Mouse (Mus musculus): Measurements from ENCODE around the gene Asap2. TPM values are rescaled to one million over a fixed set of nuclear protein-coding genes. Genes with fewer than 3 reads are reported as not detected.

Asap2 gene
- total and polyA plus RNA-seq, 2 experiments, result 2.3 to 6.1 TPM

GRCm38 (mm10) chr12:21177123-21177698 is 187.0 kb downstream of the Asap2 start:
- TF ChIP-seq CTCF (IDR thresholded peaks at IDR 0.05; ENCODE audit: low read depth, low read length) (no peak), POLR2A (IDR thresholded peaks at IDR 0.05; ENCODE audit: extremely low read depth, insufficient read depth, low read length) (no peak)

DNA sequence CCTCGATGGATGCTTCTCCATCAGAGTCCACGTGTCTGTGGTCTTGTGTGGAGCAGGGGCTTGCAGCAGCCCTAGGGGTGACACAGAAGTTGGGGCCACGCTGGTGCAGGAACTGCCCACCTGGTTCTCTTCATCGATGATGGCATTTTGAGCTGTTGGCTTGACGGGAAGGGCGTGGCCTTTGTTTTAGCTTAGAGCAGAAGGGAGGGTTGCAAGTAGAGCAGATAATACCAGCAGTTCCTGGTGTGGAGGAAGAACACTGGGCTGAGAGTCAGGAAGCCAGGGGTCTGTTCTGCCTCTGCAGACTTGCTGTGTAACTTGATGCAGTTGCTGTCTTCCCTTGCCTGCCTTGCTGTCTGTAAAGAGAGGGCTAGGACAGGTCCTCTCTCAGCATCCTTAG is 189.8 kb downstream of the Asap2 start:
- no peaks in the 10 kb centered on the region; the same call in 1 of the 2 replicates for H3K79me2 ChIP-seq (ENCODE audit: control insufficient read depth, insufficient read depth, low read length)
- H3K9ac ChIP-seq (ENCODE audit: low read depth, low read length), result no peak overlapping the region
- 84% methylated on average over 6 of the region's 6 CpGs for WGBS
- H3K27ac ChIP-seq (replicated peaks; ENCODE audit: insufficient read depth, low read depth, low read length), result no peak overlapping the region
- no peaks in the 10 kb centered on the region for H3K27me3 ChIP-seq (ENCODE audit: control insufficient read depth, insufficient read depth, low read length)
- H3K36me3 ChIP-seq (ENCODE audit: control insufficient read depth, insufficient read depth, low read length), result no peaks in the 10 kb centered on the region
- no peak for DNase-seq (ENCODE audit: extremely low read depth, low read depth, low spot score)
- TF ChIP-seq POLR2A (IDR thresholded peaks at IDR 0.05; ENCODE audit: extremely low read depth, insufficient read depth, low read length) (no peak), CTCF (IDR thresholded peaks at IDR 0.05; ENCODE audit: low read depth, low read length) (no peak)
- no peak overlapping the region for H3K4me3 ChIP-seq (ENCODE audit: insufficient read depth, low read depth, low read length)
- peaks cover 11% of the 10 kb centered on the region for H3K4me1 ChIP-seq (ENCODE audit: control insufficient read depth, insufficient read depth, low read length)

More at GRCm38 (mm10) chr12:21177123-21177698, 187.0 kb downstream of the Asap2 start:
- Histone ChIP-seq H3K4me3 (ENCODE audit: insufficient read depth, low read depth, low read length) (no peak overlapping the region), H3K27ac (replicated peaks; ENCODE audit: insufficient read depth, low read depth, low read length) (no peak overlapping the region), H3K36me3 (ENCODE audit: control insufficient read depth, insufficient read depth, low read length) (no peaks in the 10 kb centered on the region), H3K9ac (ENCODE audit: low read depth, low read length) (no peak overlapping the region), H3K27me3 (ENCODE audit: control insufficient read depth, insufficient read depth, low read length) (no peaks in the 10 kb centered on the region), H3K4me1 (ENCODE audit: control insufficient read depth, insufficient read depth, low read length) (peaks cover 2% of the 10 kb centered on the region), H3K79me2 (ENCODE audit: control insufficient read depth, insufficient read depth, low read length) (no peaks in the 10 kb centered on the region; the same call in 1 of the 2 replicates)
- DNase-seq (ENCODE audit: extremely low read depth, low read depth, low spot score), result no peak

- TF ChIP-seq CTCF (IDR thresholded peaks at IDR 0.05; ENCODE audit: low read depth, low read length), result no peak
- TF ChIP-seq POLR2A (IDR thresholded peaks at IDR 0.05; ENCODE audit: extremely low read depth, insufficient read depth, low read length), result no peak
- peaks cover 11% of the 10 kb centered on the region for H3K4me1 ChIP-seq (ENCODE audit: control insufficient read depth, insufficient read depth, low read length)
- H3K79me2 ChIP-seq (ENCODE audit: control insufficient read depth, insufficient read depth, low read length), result no peaks in the 10 kb centered on the region; the same call in 1 of the 2 replicates
- H3K27ac ChIP-seq (replicated peaks; ENCODE audit: insufficient read depth, low read depth, low read length), result no peak overlapping the region
- H3K36me3 ChIP-seq (ENCODE audit: control insufficient read depth, insufficient read depth, low read length), result no peaks in the 10 kb centered on the region
- no peak overlapping the region for H3K4me3 ChIP-seq (ENCODE audit: insufficient read depth, low read depth, low read length)
- WGBS, result 89% methylated on average over 4 of the region's 4 CpGs
- no peak for DNase-seq (ENCODE audit: extremely low read depth, low read depth, low spot score)
- H3K9ac ChIP-seq (ENCODE audit: low read depth, low read length), result no peak overlapping the region
- no peaks in the 10 kb centered on the region for H3K27me3 ChIP-seq (ENCODE audit: control insufficient read depth, insufficient read depth, low read length)
Observed at GRCm38 (mm10) chr12:21182786-21183185, 192.5 kb downstream of the Asap2 start.

GRCm38 (mm10) chr12:21183321-21183720 is 193.1 kb downstream of the Asap2 start:
- TF ChIP-seq POLR2A (IDR thresholded peaks at IDR 0.05; ENCODE audit: extremely low read depth, insufficient read depth, low read length) (no peak), CTCF (IDR thresholded peaks at IDR 0.05; ENCODE audit: low read depth, low read length) (no peak)
- H3K4me1 ChIP-seq (ENCODE audit: control insufficient read depth, insufficient read depth, low read length), result peaks cover 11% of the 10 kb centered on the region
- DNase-seq (ENCODE audit: extremely low read depth, low read depth, low spot score), result peak; percentile 82
- no peaks in the 10 kb centered on the region; the same call in 1 of the 2 replicates for H3K79me2 ChIP-seq (ENCODE audit: control insufficient read depth, insufficient read depth, low read length)
- H3K4me3 ChIP-seq (ENCODE audit: insufficient read depth, low read depth, low read length), result no peak overlapping the region
- no peak overlapping the region for H3K9ac ChIP-seq (ENCODE audit: low read depth, low read length)
- H3K27me3 ChIP-seq (ENCODE audit: control insufficient read depth, insufficient read depth, low read length), result no peaks in the 10 kb centered on the region
- H3K27ac ChIP-seq (replicated peaks; ENCODE audit: insufficient read depth, low read depth, low read length), result peak overlapping the region; percentile 17; the same call in 1 of the 2 replicates
- no peaks in the 10 kb centered on the region for H3K36me3 ChIP-seq (ENCODE audit: control insufficient read depth, insufficient read depth, low read length)
- WGBS, result 22% methylated on average over 6 of the region's 6 CpGs

DNA sequence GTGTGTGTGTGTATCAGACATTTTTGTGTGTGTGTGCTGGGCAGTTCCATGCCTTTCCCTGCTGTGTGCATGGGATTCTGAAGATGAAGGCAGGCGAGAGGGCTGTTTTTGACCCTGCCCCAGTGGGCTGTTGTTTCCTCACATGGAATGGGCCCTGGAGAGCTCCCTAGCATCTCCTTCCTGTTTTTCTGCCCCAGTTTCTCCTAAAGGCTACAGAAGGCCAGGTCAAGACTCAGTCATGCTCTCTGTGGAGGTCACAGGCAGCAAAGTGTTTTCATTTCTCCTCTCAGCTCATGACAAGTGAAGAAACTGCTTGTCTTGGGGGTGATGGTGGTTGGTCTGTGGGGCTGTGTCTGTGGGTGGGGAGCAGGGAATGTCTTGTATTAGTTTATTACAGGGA is 195.9 kb downstream of the Asap2 start:
- H3K36me3 ChIP-seq (ENCODE audit: control insufficient read depth, insufficient read depth, low read length), result no peaks in the 10 kb centered on the region
- H3K27ac ChIP-seq (replicated peaks; ENCODE audit: insufficient read depth, low read depth, low read length), result no peak overlapping the region
- TF ChIP-seq POLR2A (IDR thresholded peaks at IDR 0.05; ENCODE audit: extremely low read depth, insufficient read depth, low read length), result no peak
- TF ChIP-seq CTCF (IDR thresholded peaks at IDR 0.05; ENCODE audit: low read depth, low read length), result no peak
- DNase-seq (ENCODE audit: extremely low read depth, low read depth, low spot score), result no peak
- H3K27me3 ChIP-seq (ENCODE audit: control insufficient read depth, insufficient read depth, low read length), result no peaks in the 10 kb centered on the region
- WGBS, result 88% methylated on average over 1 of the region's 1 CpGs
- H3K4me1 ChIP-seq (ENCODE audit: control insufficient read depth, insufficient read depth, low read length), result peaks cover 17% of the 10 kb centered on the region
- no peak overlapping the region for H3K9ac ChIP-seq (ENCODE audit: low read depth, low read length)
- H3K4me3 ChIP-seq (ENCODE audit: insufficient read depth, low read depth, low read length), result no peak overlapping the region
- H3K79me2 ChIP-seq (ENCODE audit: control insufficient read depth, insufficient read depth, low read length), result peaks cover 6% of the 10 kb centered on the region; the same call in 1 of the 2 replicates

GRCm38 (mm10) chr12:21188880-21189279 is 198.6 kb downstream of the Asap2 start:
- peak; percentile 76 for DNase-seq (ENCODE audit: extremely low read depth, low read depth, low spot score)
- no peak overlapping the region for H3K27ac ChIP-seq (replicated peaks; ENCODE audit: insufficient read depth, low read depth, low read length)
- H3K79me2 ChIP-seq (ENCODE audit: control insufficient read depth, insufficient read depth, low read length), result peaks cover 6% of the 10 kb centered on the region; the same call in 1 of the 2 replicates
- no peak overlapping the region for H3K4me3 ChIP-seq (ENCODE audit: insufficient read depth, low read depth, low read length)
- TF ChIP-seq CTCF (IDR thresholded peaks at IDR 0.05; ENCODE audit: low read depth, low read length), result no peak
- no peak for TF ChIP-seq POLR2A (IDR thresholded peaks at IDR 0.05; ENCODE audit: extremely low read depth, insufficient read depth, low read length)
- no peaks in the 10 kb centered on the region for H3K27me3 ChIP-seq (ENCODE audit: control insufficient read depth, insufficient read depth, low read length)
- peaks cover 9% of the 10 kb centered on the region; the same call in 1 of the 2 replicates for H3K4me1 ChIP-seq (ENCODE audit: control insufficient read depth, insufficient read depth, low read length)
- WGBS, result 27% methylated on average over 4 of the region's 4 CpGs
- H3K9ac ChIP-seq (ENCODE audit: low read depth, low read length), result no peak overlapping the region
- H3K36me3 ChIP-seq (ENCODE audit: control insufficient read depth, insufficient read depth, low read length), result no peaks in the 10 kb centered on the region
